Mouse (Mus musculus) intestine, postnatal 0 days (tissue): ENCODE data around the gene Pak2. TPM values are rescaled to one million over a fixed set of nuclear protein-coding genes. Genes with fewer than 3 reads are reported as not detected.
A peak's percentile ranks its signal among the peaks of the same experiment; 100 is the strongest.

Experiments used
- ATAC-seq: fragments of 200-750 bp; cut with Nextera tagmentation; 2 replicates; pipeline ENCODE4 v1.8.0; 2017; ENCODE audit warnings: mild to moderate bottlenecking, moderate TSS enrichment, moderate library complexity
- H3K27ac ChIP-seq: fragments of 300-500 bp; sonication (generic); 2 replicates; pipeline ENCODE4 v1.5.1; 2014; ENCODE audit warnings: mild to moderate bottlenecking, low read depth, low read length, moderate library complexity
- H3K27me3 ChIP-seq: fragments of 300-500 bp; sonication (generic); replicated peaks from 2 replicates; pipeline ENCODE4 v1.6.1; 2014; ENCODE audit warnings: low read length, mixed read lengths; ENCODE audit not compliant: control insufficient read depth, insufficient read depth
- H3K36me3 ChIP-seq: fragments of 300-500 bp; sonication (generic); 2 replicates; pipeline ENCODE4 v1.6.1; 2014; ENCODE audit warnings: mild to moderate bottlenecking, moderate library complexity; ENCODE audit not compliant: control insufficient read depth, insufficient read depth
- H3K4me1 ChIP-seq: fragments of 300-500 bp; sonication (generic); replicated peaks from 2 replicates; pipeline ENCODE4 v1.6.1; 2014; ENCODE audit warnings: antibody characterized with exemption, low read length, mixed read lengths; ENCODE audit not compliant: control insufficient read depth, insufficient read depth
- H3K4me2 ChIP-seq: fragments of 300-500 bp; sonication (generic); replicated peaks from 2 replicates; pipeline ENCODE4 v1.6.1; 2014; ENCODE audit warnings: low read depth, mild to moderate bottlenecking, moderate library complexity
- H3K4me3 ChIP-seq: fragments of 300-500 bp; sonication (generic); 2 replicates; pipeline ENCODE4 v1.5.1; 2014; ENCODE audit warnings: low read depth, low read length
- H3K9ac ChIP-seq: fragments of 300-500 bp; sonication (generic); 2 replicates; pipeline ENCODE4 v1.6.1; 2014; ENCODE audit warnings: mild to moderate bottlenecking, low read depth, low read length
- H3K9me3 ChIP-seq: fragments of 300-500 bp; sonication (generic); 2 replicates; pipeline ENCODE4 v1.6.1; 2016; ENCODE audit warnings: mixed run types; ENCODE audit not compliant: control insufficient read depth
- CTCF ChIP-seq: sonication (generic); IDR thresholded peaks from 2 replicates; pipeline ENCODE4 v1.5.1; 2016; ENCODE audit warnings: low read depth, mild to moderate bottlenecking, control low read depth, antibody characterized with exemption, moderate library complexity
- WGBS: fragments of 180-500 bp; shearing (Covaris S2); extraction: QIAGEN DNeasy Blood & Tissue Kit; methylation state at CpG from one replicate; pipeline ENCODE4 v1.1.7; 2014; 5-methylcytosine and 5-hydroxymethylcytosine counted together
- polyA plus RNA-seq: library from polyadenylated mRNA; unstranded; fragments of >200 nt; fragmentation: Nextera tagmentation; extraction: Ambion mirVana; gene quantifications from 2 replicates; pipeline ENCODE4 v1.2.1, GENCODE M21; 2015

The Pak2 gene
- polyA plus RNA-seq, 1 experiment from 2014 or later, result 23.4 TPM

- Histone ChIP-seq H3K9me3 (no peaks in the 10 kb centered on the region), H3K36me3 (peaks cover 5% of the 10 kb centered on the region; the same call in 1 of the 2 replicates), H3K9ac (no peak overlapping the region), H3K27me3 (no peaks in the 10 kb centered on the region), H3K4me3 (no peak overlapping the region), H3K27ac (no peak overlapping the region), H3K4me2 (no peak overlapping the region; the same call in 1 of the 2 replicates), H3K4me1 (0 out of 2 replicates have a peak, but pooled peaks cover 4% of the 10 kb centered on the region)
- TF ChIP-seq CTCF, result no peak
- ATAC-seq, result no peak
- 56% methylated on average over 4 of the region's 4 CpGs for WGBS
Measured at GRCm38 (mm10) chr16:32010330-32010729, 68.8 kb downstream of the Pak2 start.

- 0 out of 2 replicates have a peak, but pooled peaks cover 4% of the 10 kb centered on the region for H3K4me1 ChIP-seq
- H3K9me3 ChIP-seq, result no peaks in the 10 kb centered on the region
- H3K4me3 ChIP-seq, result no peak overlapping the region
- no peaks in the 10 kb centered on the region for H3K27me3 ChIP-seq
- no peak overlapping the region for H3K9ac ChIP-seq
- TF ChIP-seq CTCF, result no peak
- peaks cover 5% of the 10 kb centered on the region; the same call in 1 of the 2 replicates for H3K36me3 ChIP-seq
- peak; percentile 55 for ATAC-seq
- 12% methylated on average over 5 of the region's 5 CpGs for WGBS
- H3K27ac ChIP-seq, result no peak overlapping the region
- H3K4me2 ChIP-seq, result no peak overlapping the region; the same call in 1 of the 2 replicates
Measured at GRCm38 (mm10) chr16:32009913-32010312, 69.2 kb downstream of the Pak2 start.

DNA sequence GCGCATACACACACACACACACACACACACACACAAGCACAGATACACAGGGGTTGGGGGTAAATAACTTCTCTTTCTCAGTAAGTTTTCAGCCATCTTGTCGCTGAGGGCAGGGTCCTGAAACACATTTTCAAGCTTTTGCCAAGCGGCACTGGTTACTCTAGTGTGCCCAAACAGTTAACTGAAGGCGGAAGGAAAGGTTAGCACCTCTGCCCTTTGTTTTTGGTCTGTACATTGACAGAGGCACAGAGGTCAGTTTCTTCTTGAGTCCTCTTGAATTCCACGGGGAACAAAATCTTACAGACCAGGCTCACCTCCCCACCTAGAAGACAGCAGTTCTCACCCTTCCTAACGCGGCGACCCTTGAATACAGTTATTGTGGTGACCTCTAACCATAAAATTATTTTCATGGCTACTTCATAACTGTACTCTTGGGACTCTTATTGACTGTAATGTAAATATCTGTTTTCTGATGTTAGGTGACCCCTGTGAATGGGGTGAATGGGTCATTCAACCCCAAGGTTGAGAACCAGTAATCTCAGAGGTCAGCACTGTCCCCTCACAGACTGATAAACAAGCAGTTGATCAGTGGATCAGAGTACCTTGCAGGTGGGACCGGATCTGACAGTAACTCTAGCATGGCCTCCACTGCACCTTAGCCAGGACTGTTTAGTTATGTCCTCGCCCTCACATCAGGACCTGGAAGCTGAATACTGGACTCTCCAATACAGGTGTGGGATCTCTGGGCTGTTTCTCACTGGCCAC lies 70.4 kb downstream of the Pak2 start:
- 45% methylated on average over 10 of the region's 10 CpGs for WGBS
- no peak overlapping the region for H3K4me3 ChIP-seq
- no peaks in the 10 kb centered on the region for H3K27me3 ChIP-seq
- H3K4me2 ChIP-seq, result no peak overlapping the region
- peaks cover 5% of the 10 kb centered on the region; the same call in 1 of the 2 replicates for H3K36me3 ChIP-seq
- no peak for ATAC-seq
- TF ChIP-seq CTCF, result no peak
- no peak overlapping the region for H3K27ac ChIP-seq
- H3K9me3 ChIP-seq, result no peaks in the 10 kb centered on the region
- 0 out of 2 replicates have a peak, but pooled peaks cover 4% of the 10 kb centered on the region for H3K4me1 ChIP-seq
- H3K9ac ChIP-seq, result no peak overlapping the region

- Histone ChIP-seq H3K36me3 (no peaks in the 10 kb centered on the region; the same call in 1 of the 2 replicates), H3K9me3 (no peaks in the 10 kb centered on the region), H3K9ac (no peak overlapping the region), H3K4me1 (peaks cover 8% of the 10 kb centered on the region), H3K27ac (no peak overlapping the region), H3K4me2 (no peak overlapping the region), H3K4me3 (no peak overlapping the region), H3K27me3 (no peaks in the 10 kb centered on the region)
- no peak for ATAC-seq
- 92% methylated on average over 3 of the region's 3 CpGs for WGBS
- no peak for TF ChIP-seq CTCF
Measured at GRCm38 (mm10) chr16:32004731-32005130, 74.4 kb downstream of the Pak2 start.

- H3K4me2 ChIP-seq, result peak within 1 kb of the TSS; percentile 88
- H3K4me1 ChIP-seq, result peaks cover 10% of the 10 kb centered on the region
- H3K36me3 ChIP-seq, result no peaks in the 10 kb centered on the region; the same call in 1 of the 2 replicates
- H3K9me3 ChIP-seq, result no peaks in the 10 kb centered on the region
- no peaks in the 10 kb centered on the region for H3K27me3 ChIP-seq
- WGBS, result under 1% methylated on average over 65 of the region's 66 CpGs
- ATAC-seq, result peak; percentile 96
- peak within 1 kb of the TSS; percentile 94 for H3K9ac ChIP-seq
- TF ChIP-seq CTCF, result peak; percentile 54
- H3K4me3 ChIP-seq, result peak within 1 kb of the TSS; percentile 96
- peak within 1 kb of the TSS; percentile 89 for H3K27ac ChIP-seq
Measured at GRCm38 (mm10) chr16:32002509-32003477, 76.3 kb downstream of the Pak2 start, which contains the start of gene Senp5. TSS of gene Senp5 (minus strand) at chr16:32003287.

GRCm38 (mm10) chr16:31996371-31996770 lies 82.8 kb downstream of the Pak2 start:
- Histone ChIP-seq H3K36me3 (0 out of 2 replicates have a peak, but pooled peaks cover 6% of the 10 kb centered on the region), H3K4me3 (no peak overlapping the region), H3K4me1 (0 out of 2 replicates have a peak, but pooled peaks cover 3% of the 10 kb centered on the region), H3K9ac (no peak overlapping the region), H3K27me3 (no peaks in the 10 kb centered on the region), H3K27ac (no peak overlapping the region), H3K9me3 (no peaks in the 10 kb centered on the region), H3K4me2 (no peak overlapping the region)
- WGBS, result 75% methylated on average over 5 of the region's 5 CpGs
- no peak for TF ChIP-seq CTCF
- ATAC-seq, result no peak
